Mouse (Mus musculus) heart, postnatal 36 days (tissue): Measurements from ENCODE around the gene Pnpla7. TPM values are rescaled to one million over a fixed set of nuclear protein-coding genes. Genes with fewer than 3 reads are reported as not detected.

Source experiments
- DNase-seq, 2 experiments: peaks; one replicate each; pipeline ENCODE4 v3.0.0; 2021 to 2022
- intact Hi-C: fragments of 180-260 bp; cut with DNase I; formaldehyde crosslinking; loops from one replicate; pipeline ENCODE4 v1.15.1; 2025
- microRNA-seq, 2 experiments: library from miRNA; unstranded; fragments of <30 nt; microRNA quantifications; one replicate each; pipeline ENCODE4 v1.2.0; 2021; ENCODE audit warnings: borderline number of aligned reads in 2 of 2
- total RNA-seq, 2 experiments: library from RNA; stranded (reverse); gene quantifications; 2 replicates each; pipeline ENCODE4 v1.2.3; 2021

Gene Pnpla7
- total RNA-seq, 2 experiments from 2014 or later = 33.9 to 35.4 TPM

- intact Hi-C loops = no loop called here
- DNase-seq = no peak
These were observed 88.5 kb downstream of the Pnpla7 start for GRCm38 (mm10) chr2:25064285-25064684.

- intact Hi-C loops = no loop called here
- no peak for DNase-seq
These were observed 89.7 kb downstream of the Pnpla7 start for GRCm38 (mm10) chr2:25065537-25065936.

GRCm38 (mm10) chr2:25066552-25066951 is 90.7 kb downstream of the Pnpla7 start:
- DNase-seq = no peak
- intact Hi-C loops = no loop called here

GRCm38 (mm10) chr2:25069537-25069936 is 93.7 kb downstream of the Pnpla7 start:
- no peak for DNase-seq
- intact Hi-C loops = no loop called here

GRCm38 (mm10) chr2:25072398-25072797 is 96.6 kb downstream of the Pnpla7 start:
- no peak for DNase-seq
- intact Hi-C loops = no loop called here

GRCm38 (mm10) chr2:25075506-25075905 is 99.7 kb downstream of the Pnpla7 start:
- intact Hi-C loops = no loop called here
- no peak for DNase-seq

GRCm38 (mm10) chr2:25078967-25079366 is 103.1 kb downstream of the Pnpla7 start:
- no peak for DNase-seq
- intact Hi-C loops = no loop called here

GRCm38 (mm10) chr2:25080076-25080475 is 104.2 kb downstream of the Pnpla7 start, which contains the start of gene Entpd8:
Gene Entpd8, plus strand, starts transcription at chr2:25080304.
- DNase-seq = no peak
- intact Hi-C loops = no loop called here

- DNase-seq = no peak
- intact Hi-C loops = no loop called here
These were observed 107.9 kb downstream of the Pnpla7 start for GRCm38 (mm10) chr2:25083697-25084096.

GRCm38 (mm10) chr2:25085571-25085970 is 109.7 kb downstream of the Pnpla7 start:
- no peak for DNase-seq
- intact Hi-C loops = no loop called here

- no peak for DNase-seq
- intact Hi-C loops = no loop called here
These were observed 112.0 kb downstream of the Pnpla7 start for GRCm38 (mm10) chr2:25087842-25088241.

GRCm38 (mm10) chr2:25088636-25089035 is 112.8 kb downstream of the Pnpla7 start:
- no peak for DNase-seq
- intact Hi-C loops = no loop called here

- no peak for DNase-seq
- intact Hi-C loops = no loop called here
These were observed 118.9 kb downstream of the Pnpla7 start for GRCm38 (mm10) chr2:25094785-25095108.

- DNase-seq = no peak
- intact Hi-C loops = no loop called here
These were observed 119.4 kb downstream of the Pnpla7 start, which contains the start of gene Noxa1 for GRCm38 (mm10) chr2:25095109-25095850. Gene Noxa1, minus strand, starts transcription at chr2:25095149.

- intact Hi-C loops = loop anchor here (2.0 kb wide), 2 partner anchors 59 to 89 kb away; no protein-coding TSS in a partner anchor
- DNase-seq = no peak
These were observed 122.3 kb downstream of the Pnpla7 start for GRCm38 (mm10) chr2:25098005-25098615.

GRCm38 (mm10) chr2:25098956-25099355 is 123.1 kb downstream of the Pnpla7 start:
- intact Hi-C loops = loop anchor here (2.0 kb wide), 2 partner anchors 58 to 88 kb away; no protein-coding TSS in a partner anchor
- peak; percentile 15 to 32 for DNase-seq

GRCm38 (mm10) chr2:25099703-25100102 is 123.9 kb downstream of the Pnpla7 start:
- no peak for DNase-seq
- intact Hi-C loops = loop anchor here (2.0 kb wide), 2 partner anchors 57 to 87 kb away; no protein-coding TSS in a partner anchor

Small RNA genes lying within 50 kb of the gene (microRNA-seq; reads per million reads assigned to microRNA genes)
- gene Gm22875 (0 reads per million in 2 experiments), gene Gm24328 (0 reads per million in 2 experiments), gene Mir7664 (0 reads per million in 2 experiments)

Other genes starting within 250 kb of the Pnpla7 start
- gene Cacna1b, start 212.9 kb upstream of the Pnpla7 start, total RNA-seq = under 1 TPM; 0.05 to 0.42 TPM
- gene Ehmt1, start 56.4 kb upstream of the Pnpla7 start, total RNA-seq = 10 to 100 TPM; 31.7 to 36.7 TPM
- gene Arrdc1, start 40.8 kb upstream of the Pnpla7 start, total RNA-seq = 1 to 10 TPM; 4.6 to 7.1 TPM
- gene Zmynd19, start 26.2 kb upstream of the Pnpla7 start, total RNA-seq = 10 to 100 TPM; 16.1 to 18.4 TPM
- gene Dph7, start 13.6 kb upstream of the Pnpla7 start, total RNA-seq = 1 to 10 TPM; 5.1 to 6.1 TPM
- 10 to 100 TPM; 91.0 to 99.1 TPM for gene Mrpl41, start 935 bp upstream of the Pnpla7 start, total RNA-seq
- gene Nsmf, start 78.3 kb downstream of the Pnpla7 start, total RNA-seq = 10 to 100 TPM; 14.4 to 16.3 TPM
- gene Entpd8, start 104.3 kb downstream of the Pnpla7 start, total RNA-seq = not detected
- gene Noxa1, start 119.1 kb downstream of the Pnpla7 start, total RNA-seq = not detected
- 10 to 100 TPM in 1 of 2 experiments, 1 to 10 TPM in 1; 9.7 to 12.0 TPM for gene Nrarp, start 204.7 kb downstream of the Pnpla7 start, total RNA-seq
- gene Tor4a, start 220.9 kb downstream of the Pnpla7 start, total RNA-seq = 1 to 10 TPM; 4.0 to 5.2 TPM
- gene Nelfb, start 235.5 kb downstream of the Pnpla7 start, total RNA-seq = 10 to 100 TPM; 38.7 to 39.9 TPM
- not detected for gene Stpg3, start 238.6 kb downstream of the Pnpla7 start, total RNA-seq
- not detected for gene Fam166a, start 242.7 kb downstream of the Pnpla7 start, total RNA-seq
- 100 to 1,000 TPM; 240 to 254 TPM for gene Tubb4b, start 248.7 kb downstream of the Pnpla7 start, total RNA-seq